Mouse (Mus musculus): ENCODE measurements around the gene Dbndd1. TPM values are rescaled to one million over a fixed set of nuclear protein-coding genes. Genes with fewer than 3 reads are reported as not detected.

The Dbndd1 gene
- polyA plus RNA-seq, 1 experiment from 2014 or later = 3.2 TPM

Other genes starting within 250 kb of the Dbndd1 start
- gene Fanca, start 196.9 kb downstream of the Dbndd1 start, polyA plus RNA-seq (2014; fragmentation: Nextera tagmentation; extraction: Ambion mirVana) = 22.8 and 27.7 TPM in 2 replicates
- gene Spire2, start 182.8 kb downstream of the Dbndd1 start, polyA plus RNA-seq (2014; fragmentation: Nextera tagmentation; extraction: Ambion mirVana) = 2.9 and 3.0 TPM in 2 replicates
- 148 and 165 TPM in 2 replicates for gene Tcf25, start 141.7 kb downstream of the Dbndd1 start, polyA plus RNA-seq (2014; fragmentation: Nextera tagmentation; extraction: Ambion mirVana)
- gene Mc1r, start 108.4 kb downstream of the Dbndd1 start, polyA plus RNA-seq (2014; fragmentation: Nextera tagmentation; extraction: Ambion mirVana) = 0.06 TPM in 1 of 2 replicates, not detected in the other
- 13.6 and 13.8 TPM in 2 replicates for gene Tubb3, start 104.0 kb downstream of the Dbndd1 start, polyA plus RNA-seq (2014; fragmentation: Nextera tagmentation; extraction: Ambion mirVana)
- gene Def8, start 91.9 kb downstream of the Dbndd1 start, polyA plus RNA-seq (2014; fragmentation: Nextera tagmentation; extraction: Ambion mirVana) = 32.2 and 36.1 TPM in 2 replicates
- gene Afg3l1, start 37.6 kb downstream of the Dbndd1 start, polyA plus RNA-seq (2014; fragmentation: Nextera tagmentation; extraction: Ambion mirVana) = 29.8 and 32.9 TPM in 2 replicates
- gene Gas8, start 3.4 kb upstream of the Dbndd1 start, polyA plus RNA-seq (2014; fragmentation: Nextera tagmentation; extraction: Ambion mirVana) = 17.8 and 18.5 TPM in 2 replicates
- 15.9 and 17.3 TPM in 2 replicates for gene Rhou, start 138.5 kb upstream of the Dbndd1 start, polyA plus RNA-seq (2014; fragmentation: Nextera tagmentation; extraction: Ambion mirVana)